Mouse (Mus musculus): ENCODE results near the gene Ano4. TPM values are rescaled to one million over a fixed set of nuclear protein-coding genes. Genes with fewer than 3 reads are reported as not detected.
"Not testable (repeated sequence)": the region's sequence is repeated elsewhere in the genome, so short reads cannot be mapped to it uniquely, and the experiment has no call there.

The Ano4 gene
- polyA plus RNA-seq, 1 experiment, result not detected

- Histone ChIP-seq H3ac (ENCODE audit: control insufficient read depth, insufficient read length) (no peak overlapping the region), H3K27me3 (ENCODE audit: control insufficient read depth, insufficient read depth, insufficient read length) (no peaks in the 10 kb centered on the region), H3K36me3 (ENCODE audit: control insufficient read depth, insufficient read depth) (no peaks in the 10 kb centered on the region), H3K4me3 (no peak overlapping the region), H3K4me2 (ENCODE audit: low read depth) (no peak overlapping the region), H3K79me2 (ENCODE audit: control insufficient read depth, insufficient read depth) (no peaks in the 10 kb centered on the region)
- no peak for TF ChIP-seq CEBPB (IDR thresholded peaks at IDR 0.05; ENCODE audit: insufficient read depth, poor library complexity, severe bottlenecking)
Measured at GRCm38 (mm10) chr10:89098183-89098582, 246.4 kb downstream of the Ano4 start.

- Histone ChIP-seq H3K79me2 (ENCODE audit: control insufficient read depth, insufficient read depth) (no peaks in the 10 kb centered on the region), H3K4me3 (no peak overlapping the region), H3K27me3 (ENCODE audit: control insufficient read depth, insufficient read depth, insufficient read length) (no peaks in the 10 kb centered on the region), H3K36me3 (ENCODE audit: control insufficient read depth, insufficient read depth) (no peaks in the 10 kb centered on the region), H3K4me2 (ENCODE audit: low read depth) (no peak overlapping the region), H3ac (ENCODE audit: control insufficient read depth, insufficient read length) (no peak overlapping the region)
- TF ChIP-seq E2F4 (IDR thresholded peaks at IDR 0.05; ENCODE audit: insufficient read depth) (no peak), MYOG (IDR thresholded peaks at IDR 0.05; ENCODE audit: control insufficient read depth in 1 of 3, insufficient read depth in 1 of 3, insufficient read length in 2 of 3, low read depth in 2 of 3) (no peak), POLR2AphosphoS2 (IDR thresholded peaks at IDR 0.05; ENCODE audit: insufficient read length, low read depth) (no peak), TCF3 (IDR thresholded peaks at IDR 0.05; ENCODE audit: insufficient read length, low read depth) (no peak), CEBPB (IDR thresholded peaks at IDR 0.05; ENCODE audit: insufficient read depth, poor library complexity, severe bottlenecking) (no peak), POLR2A (IDR thresholded peaks at IDR 0.05; ENCODE audit: insufficient read length, low read depth) (no peak), SRF (IDR thresholded peaks at IDR 0.05; ENCODE audit: control insufficient read depth, insufficient read length, low read depth) (no peak), REST (IDR thresholded peaks at IDR 0.05; ENCODE audit: insufficient read depth, insufficient read length) (no peak), USF1 (IDR thresholded peaks at IDR 0.05; ENCODE audit: low read depth) (no peak), MYOD1 (IDR thresholded peaks at IDR 0.05; ENCODE audit: control insufficient read depth in 1 of 3, insufficient read length in 2 of 3, low read depth in 2 of 3) (no peak), MAX (IDR thresholded peaks at IDR 0.05; ENCODE audit: low read depth) (no peak), TCF12 (IDR thresholded peaks at IDR 0.05; ENCODE audit: insufficient read depth, poor library complexity, severe bottlenecking) (no peak)
Measured at GRCm38 (mm10) chr10:89092350-89093040, 252.1 kb downstream of the Ano4 start.

- H3K79me2 ChIP-seq (ENCODE audit: control insufficient read depth, insufficient read depth), result no peaks in the 10 kb centered on the region
- H3K4me3 ChIP-seq, result no peak overlapping the region
- no peak overlapping the region for H3K4me2 ChIP-seq (ENCODE audit: low read depth)
- H3K27me3 ChIP-seq (ENCODE audit: control insufficient read depth, insufficient read depth, insufficient read length), result no peaks in the 10 kb centered on the region
- H3ac ChIP-seq (ENCODE audit: control insufficient read depth, insufficient read length), result no peak overlapping the region
- no peak for TF ChIP-seq E2F4 (IDR thresholded peaks at IDR 0.05; ENCODE audit: insufficient read depth)
- TF ChIP-seq TCF12 (IDR thresholded peaks at IDR 0.05; ENCODE audit: insufficient read depth, poor library complexity, severe bottlenecking), result no peak
- TF ChIP-seq POLR2AphosphoS2 (IDR thresholded peaks at IDR 0.05; ENCODE audit: insufficient read length, low read depth), result no peak
- no peak for TF ChIP-seq CEBPB (IDR thresholded peaks at IDR 0.05; ENCODE audit: insufficient read depth, poor library complexity, severe bottlenecking)
- TF ChIP-seq REST (IDR thresholded peaks at IDR 0.05; ENCODE audit: insufficient read depth, insufficient read length), result no peak
- no peak for TF ChIP-seq USF1 (IDR thresholded peaks at IDR 0.05; ENCODE audit: low read depth)
- no peak for TF ChIP-seq SRF (IDR thresholded peaks at IDR 0.05; ENCODE audit: control insufficient read depth, insufficient read length, low read depth)
- no peak for TF ChIP-seq MYOD1 (IDR thresholded peaks at IDR 0.05; ENCODE audit: control insufficient read depth in 1 of 3, insufficient read length in 2 of 3, low read depth in 2 of 3)
- no peak for TF ChIP-seq POLR2A (IDR thresholded peaks at IDR 0.05; ENCODE audit: insufficient read length, low read depth)
- TF ChIP-seq MAX (IDR thresholded peaks at IDR 0.05; ENCODE audit: low read depth), result no peak
- TF ChIP-seq MYOG (IDR thresholded peaks at IDR 0.05; ENCODE audit: control insufficient read depth in 1 of 3, insufficient read depth in 1 of 3, insufficient read length in 2 of 3, low read depth in 2 of 3), result no peak
- no peak for TF ChIP-seq TCF3 (IDR thresholded peaks at IDR 0.05; ENCODE audit: insufficient read length, low read depth)
- no peaks in the 10 kb centered on the region for H3K36me3 ChIP-seq (ENCODE audit: control insufficient read depth, insufficient read depth)
Measured at GRCm38 (mm10) chr10:89077447-89077846, 267.1 kb downstream of the Ano4 start.

DNA sequence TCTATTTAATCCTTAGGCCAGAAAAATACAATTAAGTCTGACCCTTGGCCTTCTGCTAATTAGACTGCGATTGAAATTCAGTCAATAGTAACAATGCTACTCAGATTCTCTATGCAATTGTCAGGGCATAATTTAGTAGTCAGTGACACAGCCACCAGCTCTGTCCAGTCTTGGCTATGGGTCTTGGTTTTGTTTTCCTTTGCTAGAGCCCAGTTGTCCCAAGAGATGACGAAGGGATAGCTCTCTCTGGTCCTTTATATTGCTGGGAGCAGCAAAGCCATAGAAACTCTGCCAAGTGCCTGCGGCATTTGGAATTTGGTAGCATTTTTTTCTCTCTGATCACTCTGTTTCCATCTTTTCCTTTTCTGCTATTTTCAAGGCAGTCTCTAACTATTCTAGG is 288.7 kb downstream of the Ano4 start:
- Histone ChIP-seq H3K36me3 (ENCODE audit: control insufficient read depth, insufficient read depth) (no peaks in the 10 kb centered on the region), H3ac (ENCODE audit: control insufficient read depth, insufficient read length) (no peak overlapping the region), H3K4me2 (ENCODE audit: low read depth) (no peak overlapping the region), H3K4me3 (no peak overlapping the region), H3K79me2 (ENCODE audit: control insufficient read depth, insufficient read depth) (no peaks in the 10 kb centered on the region), H3K27me3 (ENCODE audit: control insufficient read depth, insufficient read depth, insufficient read length) (no peaks in the 10 kb centered on the region)
- TF ChIP-seq POLR2A (IDR thresholded peaks at IDR 0.05; ENCODE audit: insufficient read length, low read depth), result no peak
- no peak for TF ChIP-seq POLR2AphosphoS2 (IDR thresholded peaks at IDR 0.05; ENCODE audit: insufficient read length, low read depth)
- TF ChIP-seq TCF12 (IDR thresholded peaks at IDR 0.05; ENCODE audit: insufficient read depth, poor library complexity, severe bottlenecking), result no peak
- no peak for TF ChIP-seq TCF3 (IDR thresholded peaks at IDR 0.05; ENCODE audit: insufficient read length, low read depth)
- TF ChIP-seq MYOD1 (IDR thresholded peaks at IDR 0.05; ENCODE audit: control insufficient read depth in 1 of 3, insufficient read length in 2 of 3, low read depth in 2 of 3), result no peak
- no peak for TF ChIP-seq MYOG (IDR thresholded peaks at IDR 0.05; ENCODE audit: control insufficient read depth in 1 of 3, insufficient read depth in 1 of 3, insufficient read length in 2 of 3, low read depth in 2 of 3)
- no peak for TF ChIP-seq CEBPB (IDR thresholded peaks at IDR 0.05; ENCODE audit: insufficient read depth, poor library complexity, severe bottlenecking)
- no peak for TF ChIP-seq USF1 (IDR thresholded peaks at IDR 0.05; ENCODE audit: low read depth)
- no peak for TF ChIP-seq REST (IDR thresholded peaks at IDR 0.05; ENCODE audit: insufficient read depth, insufficient read length)
- no peak for TF ChIP-seq E2F4 (IDR thresholded peaks at IDR 0.05; ENCODE audit: insufficient read depth)
- no peak for TF ChIP-seq SRF (IDR thresholded peaks at IDR 0.05; ENCODE audit: control insufficient read depth, insufficient read length, low read depth)
- no peak for TF ChIP-seq MAX (IDR thresholded peaks at IDR 0.05; ENCODE audit: low read depth)

DNA sequence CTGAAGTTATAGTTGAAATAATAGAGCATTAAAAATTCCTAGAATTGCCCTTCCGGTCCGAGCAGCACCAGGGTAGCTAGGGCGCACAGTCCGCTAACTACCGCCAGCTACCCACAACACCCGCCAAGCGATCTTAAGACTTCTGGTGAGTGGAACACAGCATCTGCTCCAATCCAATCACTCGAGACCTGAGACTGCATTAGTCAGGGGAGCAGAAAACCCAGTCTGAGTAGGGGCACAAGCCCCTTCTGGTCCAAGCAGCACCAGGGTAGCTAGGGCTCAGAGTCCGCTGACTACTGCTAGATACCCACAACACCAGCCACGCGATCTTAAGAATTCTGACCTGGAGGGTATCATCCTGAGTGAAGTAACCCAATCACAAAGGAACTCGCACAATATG is 299.6 kb downstream of the Ano4 start:
- not testable (repeated sequence) for H3K79me2 ChIP-seq (ENCODE audit: control insufficient read depth, insufficient read depth); H3K27me3 ChIP-seq (ENCODE audit: control insufficient read depth, insufficient read depth, insufficient read length)

More for the DNA sequence above, 299.6 kb downstream of the Ano4 start:
- H3K36me3 ChIP-seq (ENCODE audit: control insufficient read depth, insufficient read depth); H3ac ChIP-seq (ENCODE audit: control insufficient read depth, insufficient read length); H3K4me2 ChIP-seq (ENCODE audit: low read depth); H3K4me3 ChIP-seq: not testable (repeated sequence)
